Mouse (Mus musculus): Measurements from ENCODE around the gene Dido1.

GRCm38 (mm10) chr2:180712037-180712689 lies 2.4 kb upstream of the Dido1 start:
- TF ChIP-seq CTCF (IDR thresholded peaks at IDR 0.05; ENCODE audit: insufficient read depth, low read depth, low read length), result no peak
- no peak for TF ChIP-seq POLR2A (IDR thresholded peaks at IDR 0.05; ENCODE audit: insufficient read depth, low read depth, low read length)
